Comparison of ENCODE assay signal across 8 mouse cellular contexts in genomic region chr7:127912938-127913337, GRCm38 (mm10). TPM values are rescaled to one million over a fixed set of nuclear protein-coding genes. Genes with fewer than 3 reads are reported as not detected.
DNase-seq lines count a peak whose midpoint lies in the region; ATAC-seq and TF ChIP-seq lines count a peak whose summit lies in the region.

No protein-coding gene starts in this region.

- WGBS in spleen, adult 2 months = 7% methylated on average over 4 of the region's 4 CpGs
- WGBS in liver, embryonic 12.5 days (ENCODE audit: insufficient replicate concordance) = 5% methylated on average over 4 of the region's 4 CpGs

- TF ChIP-seq POLR2A in spleen, adult 2 months (IDR thresholded peaks at IDR 0.05; ENCODE audit: low read depth, low read length) = no peak

- H3K4me1 ChIP-seq in erythroblast, embryonic 14.5 days (ENCODE audit: control insufficient read depth) = peaks cover 28% of the 10 kb centered on the region
- H3K4me1 ChIP-seq in spleen, adult 2 months (ENCODE audit: control insufficient read depth, insufficient read depth, insufficient read length) = no peaks in the 10 kb centered on the region
- peaks cover 21% of the 10 kb centered on the region for H3K4me1 ChIP-seq in liver, embryonic 12.5 days

- no peak for ATAC-seq in erythroblast, adult 5-6 weeks (replicated peaks; ENCODE audit: low FRiP score, poor library complexity, severe bottlenecking)
- no peak for ATAC-seq in liver, embryonic 12.5 days

- H3K9ac ChIP-seq in liver, embryonic 12.5 days = peak overlapping the region; percentile 84

- peaks cover 52% of the 10 kb centered on the region for H3K36me3 ChIP-seq in erythroblast, embryonic 14.5 days (ENCODE audit: control insufficient read depth)
- peaks cover 17% of the 10 kb centered on the region for H3K36me3 ChIP-seq in spleen, adult 2 months (ENCODE audit: control insufficient read depth, insufficient read depth, low read length)
- peaks cover 52% of the 10 kb centered on the region for H3K36me3 ChIP-seq in liver, embryonic 12.5 days

- H3K4me3 ChIP-seq in erythroblast, embryonic 14.5 days (replicated peaks) = peak overlapping the region; percentile 91
- peak overlapping the region; percentile 78 for H3K4me3 ChIP-seq in spleen, adult 2 months (ENCODE audit: extremely low read depth, insufficient read depth, insufficient read length)
- peak overlapping the region; percentile 91 for H3K4me3 ChIP-seq in liver, embryonic 12.5 days

- H3K27ac ChIP-seq in spleen, adult 2 months (ENCODE audit: insufficient read depth, low read length) = no peak overlapping the region
- H3K27ac ChIP-seq in liver, embryonic 12.5 days = peak overlapping the region; percentile 86

- no peak for DNase-seq in spleen, adult 2 months (ENCODE audit: low read depth in 1 of 2, low spot score in 2 of 2)
- DNase-seq in spleen, postnatal 10 days (ENCODE audit: low spot score in 2 of 2) = no peak
- no peak for DNase-seq in adrenal gland, postnatal 14 days
- no peak for DNase-seq in frontal cortex, postnatal 25 days (ENCODE audit: low spot score in 2 of 2)
- DNase-seq in adrenal gland, adult 2 months = no peak

- H3K9me3 ChIP-seq in erythroblast, embryonic 14.5 days (ENCODE audit: control insufficient read depth, low read length) = no peaks in the 10 kb centered on the region
- H3K9me3 ChIP-seq in liver, embryonic 12.5 days (replicated peaks) = no peaks in the 10 kb centered on the region

- H3K4me2 ChIP-seq in liver, embryonic 12.5 days = peak overlapping the region; percentile 82

- no peak for TF ChIP-seq CTCF in spleen, adult 2 months (IDR thresholded peaks at IDR 0.05; ENCODE audit: extremely low read depth, insufficient read depth, insufficient read length, insufficient replicate concordance)

- H3K27me3 ChIP-seq in erythroblast, embryonic 14.5 days (ENCODE audit: control insufficient read depth) = no peaks in the 10 kb centered on the region
- no peaks in the 10 kb centered on the region for H3K27me3 ChIP-seq in spleen, adult 2 months (ENCODE audit: control insufficient read depth, insufficient read depth, low read length)
- H3K27me3 ChIP-seq in liver, embryonic 12.5 days (replicated peaks) = no peaks in the 10 kb centered on the region

RNA-seq across cellular contexts. Expression of gene Kat8, which starts 0.6 kb away (rescaled TPM):
- polyA plus RNA-seq in erythroblast, embryonic 14.5 days (2012) = 0.44 and 0.49 TPM in 2 replicates
- 3.5 and 4.4 TPM in 2 replicates for total RNA-seq in erythroblast, adult 5-6 weeks (2015; ENCODE audit: low replicate concordance)
- total RNA-seq in erythroblast, adult 5-6 weeks (2017; ENCODE audit: low replicate concordance) = 9.5 and 16.4 TPM in 2 replicates
- 11.3 and 12.2 TPM in 2 replicates for polyA plus RNA-seq in spleen, adult 2 months (2012; rRNA removed)
- 29.5 and 31.0 TPM in 2 replicates for polyA plus RNA-seq in liver, embryonic 12.5 days (2016; fragmentation: Nextera tagmentation; extraction: Ambion mirVana)
- total RNA-seq in adrenal gland, postnatal 14 days (2021) = 24.0 and 25.5 TPM in 2 replicates
- total RNA-seq in adrenal gland, adult 2 months (2021) = 10 to 100 TPM; 24.6 to 27.1 TPM
- 10.6 and 10.9 TPM in 2 replicates for polyA plus RNA-seq in adrenal gland, adult 2 months (2012; rRNA removed)

RNA-seq across cellular contexts. Expression of gene Bckdk, which starts 9.1 kb away (rescaled TPM):
- polyA plus RNA-seq in erythroblast, embryonic 14.5 days (2012) = 13.1 and 18.3 TPM in 2 replicates
- total RNA-seq in erythroblast, adult 5-6 weeks (2015; ENCODE audit: low replicate concordance) = 25.1 and 43.8 TPM in 2 replicates
- 12.5 and 12.9 TPM in 2 replicates for total RNA-seq in erythroblast, adult 5-6 weeks (2017; ENCODE audit: low replicate concordance)
- polyA plus RNA-seq in spleen, adult 2 months (2012; rRNA removed) = 59.9 and 70.8 TPM in 2 replicates
- 81.3 and 82.2 TPM in 2 replicates for polyA plus RNA-seq in liver, embryonic 12.5 days (2016; fragmentation: Nextera tagmentation; extraction: Ambion mirVana)
- 130 and 135 TPM in 2 replicates for total RNA-seq in adrenal gland, postnatal 14 days (2021)
- total RNA-seq in adrenal gland, adult 2 months (2021) = 100 to 1,000 TPM; 122 to 138 TPM
- 164 and 166 TPM in 2 replicates for polyA plus RNA-seq in adrenal gland, adult 2 months (2012; rRNA removed)

RNA-seq across cellular contexts. Expression of gene Prss8, which starts 17.0 kb away (rescaled TPM):
- polyA plus RNA-seq in erythroblast, embryonic 14.5 days (2012) = 0.04 TPM in 1 of 2 replicates, not detected in the other
- not detected in 2 replicates for total RNA-seq in erythroblast, adult 5-6 weeks (2015; ENCODE audit: low replicate concordance)
- not detected in 2 replicates for total RNA-seq in erythroblast, adult 5-6 weeks (2017; ENCODE audit: low replicate concordance)
- polyA plus RNA-seq in spleen, adult 2 months (2012; rRNA removed) = 3.7 and 4.2 TPM in 2 replicates
- 4.0 and 4.4 TPM in 2 replicates for polyA plus RNA-seq in liver, embryonic 12.5 days (2016; fragmentation: Nextera tagmentation; extraction: Ambion mirVana)
- total RNA-seq in adrenal gland, postnatal 14 days (2021) = 0.22 and 0.30 TPM in 2 replicates
- under 1 TPM in 1 of 2 experiments, not detected in 1; 0.24 TPM for total RNA-seq in adrenal gland, adult 2 months (2021)
- polyA plus RNA-seq in adrenal gland, adult 2 months (2012; rRNA removed) = 0.07 and 0.38 TPM in 2 replicates

RNA-seq across cellular contexts. Expression of gene Vkorc1, which starts 17.5 kb away (rescaled TPM):
- polyA plus RNA-seq in erythroblast, embryonic 14.5 days (2012) = 0.89 and 1.3 TPM in 2 replicates
- 9.8 and 25.7 TPM in 2 replicates for total RNA-seq in erythroblast, adult 5-6 weeks (2015; ENCODE audit: low replicate concordance)
- total RNA-seq in erythroblast, adult 5-6 weeks (2017; ENCODE audit: low replicate concordance) = 0.94 and 2.5 TPM in 2 replicates
- polyA plus RNA-seq in spleen, adult 2 months (2012; rRNA removed) = 46.1 and 61.2 TPM in 2 replicates
- polyA plus RNA-seq in liver, embryonic 12.5 days (2016; fragmentation: Nextera tagmentation; extraction: Ambion mirVana) = 75.0 and 80.3 TPM in 2 replicates
- 60.7 and 92.8 TPM in 2 replicates for total RNA-seq in adrenal gland, postnatal 14 days (2021)
- 10 to 100 TPM; 62.7 to 85.5 TPM for total RNA-seq in adrenal gland, adult 2 months (2021)
- polyA plus RNA-seq in adrenal gland, adult 2 months (2012; rRNA removed) = 152 and 201 TPM in 2 replicates

RNA-seq across cellular contexts. Expression of gene Gm21974, which starts 17.7 kb away (rescaled TPM):
- not detected in 2 replicates for polyA plus RNA-seq in erythroblast, embryonic 14.5 days (2012)
- not detected in 2 replicates for total RNA-seq in erythroblast, adult 5-6 weeks (2015; ENCODE audit: low replicate concordance)
- total RNA-seq in erythroblast, adult 5-6 weeks (2017; ENCODE audit: low replicate concordance) = not detected in 2 replicates
- polyA plus RNA-seq in spleen, adult 2 months (2012; rRNA removed) = not detected in 2 replicates
- polyA plus RNA-seq in liver, embryonic 12.5 days (2016; fragmentation: Nextera tagmentation; extraction: Ambion mirVana) = not detected in 2 replicates
- not detected in 2 replicates for total RNA-seq in adrenal gland, postnatal 14 days (2021)
- total RNA-seq in adrenal gland, adult 2 months (2021) = not detected
- not detected in 2 replicates for polyA plus RNA-seq in adrenal gland, adult 2 months (2012; rRNA removed)
